Mouse (Mus musculus) cerebellum, adult 8-10 months (tissue): ENCODE data around the gene Hspb2.
A peak's percentile ranks its signal among the peaks of the same experiment; 100 is the strongest.

Experiments
- DNase-seq: peaks from one replicate; pipeline ENCODE4 v3.0.0; 2022

Gene Hspb2

DNA sequence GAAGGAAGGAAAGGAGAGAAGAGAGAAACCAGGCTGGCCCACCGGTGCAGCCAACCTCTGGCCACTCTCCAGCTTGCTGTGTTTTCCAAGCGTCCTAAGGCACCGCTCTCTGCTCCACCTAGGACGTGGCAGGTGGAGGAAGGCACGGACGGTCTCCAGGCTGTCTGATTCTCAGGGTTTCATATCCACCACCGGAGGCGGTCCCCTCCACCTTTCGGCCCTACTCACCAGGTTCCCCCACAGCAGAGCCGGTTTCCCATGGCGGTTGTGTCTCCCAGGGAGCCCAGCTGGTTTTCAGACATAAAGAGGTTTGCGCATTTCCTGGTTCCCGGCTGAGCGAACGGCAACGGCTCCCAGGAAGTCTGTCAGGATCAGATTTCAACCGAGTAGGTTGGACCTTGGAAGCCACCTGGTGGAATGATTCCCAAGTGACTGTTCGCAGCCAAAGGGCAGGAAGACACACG, 5.9 kb downstream of the Hspb2 start, which contains the start of gene 2310030G06Rik:
TSS of gene 2310030G06Rik (minus strand) at position 323 of the 464 bp plus-strand sequence.
- no peak for DNase-seq

DNA sequence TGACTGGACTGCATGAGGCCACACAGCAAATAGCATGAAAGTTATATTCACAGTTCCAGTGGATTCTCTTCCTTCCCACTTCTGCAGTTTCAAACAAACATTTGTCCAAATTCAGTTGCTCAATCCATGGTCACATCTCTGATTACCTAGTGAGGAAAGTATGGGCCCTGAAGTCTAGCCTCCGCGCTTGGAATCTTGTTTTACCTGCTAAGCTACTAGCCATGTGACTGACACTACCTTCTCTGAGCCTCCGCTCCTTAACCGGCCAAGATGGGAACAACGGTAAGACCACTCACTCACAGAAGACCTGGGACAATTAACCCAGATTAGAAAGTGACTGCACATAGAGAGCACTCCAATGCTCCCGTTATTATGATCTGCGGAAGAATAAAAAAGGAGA, 6.3 kb downstream of the Hspb2 start:
- DNase-seq = no peak

DNA sequence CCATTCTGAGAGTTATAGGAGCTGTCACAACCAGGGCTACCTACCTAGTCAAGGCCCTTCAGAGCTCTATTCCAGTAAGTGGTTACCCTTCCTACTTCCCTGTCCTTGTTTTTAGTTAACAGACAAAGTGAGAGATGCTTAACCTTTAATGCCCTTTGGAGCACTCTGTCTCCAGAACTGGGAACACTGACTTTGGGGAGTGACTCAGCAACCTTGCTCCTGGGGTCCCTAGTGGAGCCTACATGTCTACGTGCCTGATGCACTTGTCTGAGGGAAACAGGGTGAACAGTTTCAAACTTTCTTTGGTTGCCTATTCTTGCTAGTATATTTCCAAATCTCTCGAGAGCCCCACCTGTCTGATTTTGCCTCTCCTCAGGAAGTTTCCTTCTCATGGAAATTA, 9.4 kb downstream of the Hspb2 start:
- DNase-seq = no peak

DNA sequence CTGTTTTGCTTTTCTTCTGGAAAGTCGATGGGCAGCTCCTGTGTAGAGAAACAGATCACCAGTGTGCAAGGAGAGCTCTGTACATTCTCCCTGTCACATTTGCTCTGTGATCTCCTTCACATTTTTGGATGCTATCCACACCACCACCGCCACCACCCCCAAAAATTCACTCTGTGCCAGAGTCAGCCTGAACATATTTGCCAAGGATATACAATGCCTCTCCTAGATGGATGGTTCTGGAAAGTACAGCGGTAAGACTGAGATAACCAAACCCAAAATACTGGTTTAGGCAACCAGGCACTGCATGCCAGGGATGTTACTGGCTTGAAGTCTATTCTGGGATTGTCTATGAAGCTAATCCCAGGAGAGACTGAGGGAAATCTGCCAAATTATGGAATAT, 9.9 kb downstream of the Hspb2 start:
- no peak for DNase-seq

DNA sequence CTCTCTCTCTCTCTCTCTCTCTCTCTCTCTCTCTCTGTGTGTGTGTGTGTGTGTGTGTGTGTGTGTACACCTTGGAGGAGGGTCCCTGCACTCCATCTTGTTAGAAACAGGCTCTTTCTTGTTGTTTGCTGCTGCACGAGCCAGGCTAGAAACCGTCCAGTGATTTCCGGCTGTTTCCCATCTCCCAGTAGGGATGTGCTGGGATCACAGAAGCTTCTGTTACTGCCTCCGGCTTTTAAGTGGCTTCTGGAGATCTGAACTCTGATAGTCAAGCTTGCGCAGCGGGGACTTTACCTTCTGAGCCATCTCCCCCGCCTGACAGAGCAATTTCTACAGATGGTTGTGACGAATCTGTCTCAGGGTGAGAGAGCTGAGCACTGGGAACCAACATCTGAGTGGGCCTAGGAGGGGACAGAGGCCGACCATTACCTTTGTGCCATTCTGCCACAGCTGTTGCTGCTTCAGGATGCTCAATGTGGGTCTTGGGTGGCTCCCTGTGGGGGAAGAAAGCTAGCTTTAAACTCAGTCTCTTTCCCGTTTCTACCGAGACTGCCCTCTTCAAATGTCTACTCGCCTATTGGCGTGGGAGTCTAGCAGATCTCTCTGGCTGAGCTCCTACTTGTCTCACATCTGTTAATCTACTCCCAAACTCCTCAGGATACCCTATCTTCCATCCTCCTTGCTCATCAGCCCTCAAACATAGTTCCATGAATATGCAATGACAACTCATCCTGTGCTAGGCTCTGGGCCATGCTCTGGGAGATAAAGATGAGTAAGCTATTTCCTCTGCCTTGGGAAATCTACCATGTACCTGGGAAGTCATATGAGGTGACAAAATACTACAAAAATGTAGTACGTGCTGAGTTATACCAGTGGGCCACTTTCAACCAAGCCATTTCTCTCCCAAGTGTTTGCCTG, 11.0 kb downstream of the Hspb2 start:
- no peak for DNase-seq

DNA sequence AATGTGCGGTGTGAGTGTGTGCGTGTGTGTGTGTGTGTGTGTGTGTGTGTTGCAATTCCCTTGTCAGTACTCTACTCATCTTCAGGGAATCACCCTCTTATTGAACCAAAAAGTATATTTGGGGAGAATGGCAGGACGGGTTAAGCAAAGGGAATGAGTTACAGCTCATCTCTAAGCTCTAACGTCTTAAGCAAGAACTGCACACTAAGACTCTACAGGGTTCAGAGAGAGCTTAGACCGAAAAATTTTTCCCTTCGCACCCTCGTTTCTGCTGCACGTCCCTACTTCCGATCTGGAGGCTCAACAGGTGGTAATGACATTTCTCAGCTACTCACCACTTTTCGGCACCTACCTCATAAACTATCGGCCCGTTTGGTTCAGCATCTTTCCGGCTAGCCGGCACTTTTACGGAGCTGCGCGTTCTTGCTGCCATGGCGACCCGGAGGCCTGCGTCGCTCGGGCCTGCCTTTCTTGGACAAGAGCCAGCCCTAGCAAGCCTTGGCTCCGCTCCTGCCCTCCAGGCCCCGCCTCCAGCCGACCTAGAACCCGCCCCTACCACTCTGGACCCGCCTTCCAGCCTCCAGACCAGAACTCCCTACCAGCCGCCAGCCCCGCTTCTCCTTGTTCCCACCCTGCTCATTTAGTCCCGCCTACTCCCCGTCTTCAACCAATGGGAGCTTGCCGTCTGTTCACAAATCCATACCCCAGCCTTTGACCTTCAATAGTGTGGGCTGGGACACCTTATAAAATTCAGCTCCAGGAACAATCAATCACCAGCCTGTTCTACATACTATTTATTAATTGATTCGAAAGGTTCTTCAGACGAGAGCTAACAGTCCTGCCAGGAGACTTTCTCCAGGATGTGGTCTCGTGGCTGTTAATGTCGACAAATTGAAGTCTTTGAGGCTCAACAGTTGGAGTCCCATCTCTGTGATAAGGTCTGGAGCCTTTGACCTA, 13.0 kb downstream of the Hspb2 start, which contains the start of gene Dixdc1:
TSS of gene Dixdc1 (minus strand) at position 604 of the 957 bp plus-strand sequence.
- peak; percentile 82 for DNase-seq

DNA sequence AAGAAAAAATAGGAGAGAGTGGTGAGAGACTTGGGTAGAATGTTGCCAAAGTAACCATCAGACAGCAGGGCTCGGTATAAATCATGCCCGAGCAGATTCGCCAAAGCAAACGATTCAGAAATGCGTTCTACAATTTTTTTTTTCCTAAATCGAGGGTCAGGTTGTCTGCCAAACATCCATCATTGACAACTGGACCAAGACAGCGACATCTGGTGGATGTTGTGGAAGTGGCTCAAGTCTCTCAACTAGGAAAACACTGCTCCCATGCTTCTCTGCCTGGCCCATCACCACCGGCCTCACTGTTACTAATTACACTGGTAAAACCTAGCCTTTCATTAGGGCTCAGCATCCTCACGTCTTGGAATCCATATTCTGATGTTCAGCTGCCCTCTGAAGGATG, 17.2 kb downstream of the Hspb2 start:
- peak; percentile 66 for DNase-seq

DNA sequence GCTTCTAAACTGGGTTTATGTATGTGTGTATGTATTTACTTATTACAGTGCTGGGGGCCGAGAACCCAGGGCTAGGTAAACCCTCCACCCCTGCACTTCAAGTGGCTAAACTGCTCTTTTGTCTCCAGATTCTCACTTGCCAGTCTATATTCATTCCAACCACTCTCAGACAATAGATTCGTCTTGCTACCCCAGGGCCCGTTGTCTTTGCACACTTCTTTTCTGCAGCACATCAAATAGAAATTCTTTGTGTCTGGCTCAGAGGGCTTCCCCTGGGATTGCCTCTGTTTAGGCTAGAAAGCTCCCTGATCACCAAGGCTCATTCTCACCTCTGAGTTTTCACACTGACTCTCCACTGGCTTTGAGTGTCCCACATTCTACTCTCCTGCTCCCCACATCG, 19.6 kb downstream of the Hspb2 start:
- DNase-seq = no peak

DNA sequence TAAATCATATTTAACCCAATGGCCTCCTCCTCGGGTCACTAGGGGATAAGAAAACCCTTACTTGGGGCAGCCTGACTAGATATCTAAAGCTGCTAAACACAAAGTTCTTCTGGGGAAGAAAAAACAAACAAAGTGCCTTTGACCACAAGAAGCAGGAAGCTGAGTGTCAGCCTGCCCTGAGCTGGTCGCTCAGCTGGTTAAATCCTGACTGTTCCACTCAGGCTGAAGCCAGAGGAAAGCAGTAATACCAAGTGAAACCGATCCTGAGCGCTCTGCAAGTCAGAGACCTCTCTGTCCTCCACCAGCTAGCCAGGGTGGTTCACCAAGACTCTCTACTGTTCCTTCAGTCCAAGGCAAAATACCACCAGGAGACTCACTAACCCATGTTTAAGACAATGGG, 22.6 kb downstream of the Hspb2 start:
- no peak for DNase-seq

DNA sequence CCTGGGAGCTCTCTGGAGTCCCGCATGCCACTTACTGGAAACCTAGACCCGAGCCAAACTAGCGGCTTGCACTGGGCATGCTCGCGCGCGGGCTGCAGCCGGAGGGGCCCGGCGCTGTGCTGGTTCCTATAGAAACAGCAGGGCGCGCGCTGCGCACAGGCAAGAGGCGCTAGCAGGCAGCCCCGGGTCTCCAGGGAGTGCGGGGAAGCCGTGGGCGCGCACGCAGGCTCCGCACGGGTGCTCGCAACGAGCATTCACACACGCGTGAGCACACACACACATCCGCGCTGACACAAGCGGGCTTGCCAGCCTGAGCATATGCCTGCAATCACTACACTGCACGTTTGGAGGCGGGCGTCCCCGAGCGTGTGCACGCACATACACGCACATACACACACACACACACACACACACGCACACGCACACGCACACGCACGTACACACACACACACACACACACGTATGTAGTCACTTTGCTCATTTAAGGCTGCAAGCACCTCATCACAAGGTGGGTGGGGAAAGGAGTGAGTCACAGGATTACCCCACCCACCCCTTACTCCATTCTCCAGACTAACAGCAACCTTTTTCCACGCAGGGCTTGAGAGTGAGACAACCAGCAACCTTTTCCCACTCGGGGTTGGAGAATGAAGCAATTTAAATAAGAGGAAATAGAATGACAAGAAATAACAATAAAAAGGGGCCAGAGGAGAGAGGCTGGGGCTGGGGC, 24.1 kb downstream of the Hspb2 start:
- DNase-seq = peak; percentile 78

DNA sequence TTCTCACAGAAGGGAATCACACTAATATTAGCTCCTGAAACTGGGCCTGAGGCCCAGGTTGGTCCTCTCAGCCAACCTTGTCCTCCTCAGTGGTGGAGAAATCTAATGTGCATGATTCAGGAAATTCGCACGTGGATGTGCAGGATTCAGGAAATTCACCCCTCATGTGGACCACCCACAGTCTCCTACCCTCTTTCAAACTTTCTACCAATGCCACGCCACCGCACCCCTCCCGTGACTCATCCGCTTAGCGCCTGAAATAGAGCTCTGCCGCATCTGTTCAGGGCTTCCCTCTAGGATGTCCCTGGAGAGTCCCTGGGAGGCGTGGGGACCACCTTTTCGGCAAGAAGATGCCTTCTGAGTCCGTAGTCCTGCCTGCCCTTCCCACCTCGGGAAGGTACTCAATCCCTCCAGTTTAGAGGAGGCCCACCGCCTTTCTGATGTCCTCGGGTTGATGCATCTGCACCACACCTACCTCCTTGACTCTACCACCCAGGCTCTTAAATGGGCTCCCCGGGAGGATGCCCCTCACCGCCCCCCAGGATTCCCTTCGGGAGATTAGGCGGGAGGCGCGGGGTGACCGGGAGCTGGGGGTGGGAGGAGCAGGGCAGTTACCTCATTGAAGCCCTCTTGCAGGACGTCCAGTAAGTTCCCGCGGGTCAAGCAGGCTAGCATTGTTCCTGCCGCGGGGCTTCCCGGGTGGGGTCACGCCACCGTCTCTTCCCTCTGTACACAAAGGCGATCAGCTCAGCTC, 24.8 kb downstream of the Hspb2 start:
- DNase-seq = peak; percentile 64

DNA sequence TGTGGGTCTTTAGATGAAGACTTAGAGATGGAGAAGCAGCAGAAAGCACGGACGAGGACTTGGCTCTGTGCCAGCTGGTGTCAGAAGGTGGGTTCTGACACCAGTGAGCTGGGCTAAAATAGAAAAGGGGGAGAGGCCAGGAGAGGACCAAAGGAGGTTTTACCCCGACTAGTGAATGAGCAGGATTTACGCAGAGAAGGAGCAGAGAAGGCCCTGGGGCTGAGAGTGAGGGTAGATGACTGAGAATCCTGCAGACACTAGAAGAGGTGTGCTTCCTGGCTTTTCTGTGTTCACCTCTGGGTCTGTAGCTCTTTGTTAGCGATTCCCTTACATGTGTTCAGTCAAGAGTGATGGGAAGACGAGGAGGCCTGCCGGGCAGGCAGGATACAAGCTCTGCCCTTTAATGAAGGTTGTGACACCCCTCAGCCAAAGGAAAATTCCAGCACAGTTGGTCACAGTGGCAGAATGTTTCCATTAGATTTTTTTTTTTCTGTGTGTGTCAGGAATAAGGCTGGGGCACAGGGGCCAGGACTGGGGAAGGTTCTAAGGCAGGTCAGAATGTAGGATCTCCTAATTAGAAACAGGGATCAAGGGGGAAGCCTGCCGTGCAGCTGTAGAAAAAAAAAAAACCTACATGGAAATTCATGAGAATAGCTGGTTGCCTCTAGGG, 26.1 kb downstream of the Hspb2 start:
- DNase-seq = peak; percentile 50

DNA sequence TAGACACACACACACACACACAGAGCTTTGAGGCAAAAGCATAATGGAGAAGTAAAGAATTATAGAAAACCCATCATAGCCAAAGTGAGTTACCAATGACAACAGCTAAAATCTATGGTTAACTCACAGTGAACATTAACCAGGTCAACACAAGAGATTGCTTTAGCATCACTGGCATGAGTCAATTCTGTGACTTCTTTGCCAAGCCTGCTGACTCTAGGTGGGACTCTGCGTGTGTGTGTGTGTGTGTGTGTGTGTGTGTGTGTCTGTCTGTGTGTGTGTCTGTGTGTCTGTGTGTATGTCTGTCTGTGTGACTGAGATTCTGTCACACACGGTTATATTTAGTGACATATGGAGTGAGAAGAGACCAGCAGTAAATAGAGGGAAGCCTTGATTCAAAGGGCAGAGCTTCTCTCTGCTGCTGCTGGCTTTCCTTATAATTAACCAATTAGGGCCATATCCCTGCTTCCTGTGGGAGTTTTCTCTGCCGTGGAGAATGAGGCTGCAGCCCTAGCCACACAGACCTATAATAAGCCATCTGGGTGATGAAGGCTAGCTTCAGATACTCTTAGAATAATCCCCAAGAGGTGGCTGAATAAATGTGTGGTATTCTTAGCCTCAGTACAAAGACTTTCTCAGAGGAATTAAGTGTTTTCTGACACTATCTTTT, 27.4 kb downstream of the Hspb2 start:
- no peak for DNase-seq

DNA sequence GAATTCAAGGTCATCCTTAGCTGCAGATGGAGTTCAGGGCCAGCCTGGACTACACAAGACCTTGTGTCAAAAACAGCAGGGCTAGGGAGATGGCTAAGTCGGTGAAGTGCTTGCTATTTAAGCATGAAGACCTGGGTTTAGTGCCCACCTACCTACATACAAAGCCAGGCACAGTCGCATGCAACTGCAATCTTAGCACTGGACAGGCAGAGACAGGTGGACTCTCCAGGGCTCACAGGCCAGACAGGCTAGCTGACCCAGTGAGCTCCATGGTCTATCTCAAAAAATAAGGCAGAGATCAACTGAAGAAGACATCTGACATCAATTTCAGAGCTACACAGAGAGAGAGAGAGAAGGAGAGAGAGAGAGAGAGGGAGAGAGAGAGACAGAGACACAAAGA, 28.0 kb downstream of the Hspb2 start:
- no peak for DNase-seq

DNA sequence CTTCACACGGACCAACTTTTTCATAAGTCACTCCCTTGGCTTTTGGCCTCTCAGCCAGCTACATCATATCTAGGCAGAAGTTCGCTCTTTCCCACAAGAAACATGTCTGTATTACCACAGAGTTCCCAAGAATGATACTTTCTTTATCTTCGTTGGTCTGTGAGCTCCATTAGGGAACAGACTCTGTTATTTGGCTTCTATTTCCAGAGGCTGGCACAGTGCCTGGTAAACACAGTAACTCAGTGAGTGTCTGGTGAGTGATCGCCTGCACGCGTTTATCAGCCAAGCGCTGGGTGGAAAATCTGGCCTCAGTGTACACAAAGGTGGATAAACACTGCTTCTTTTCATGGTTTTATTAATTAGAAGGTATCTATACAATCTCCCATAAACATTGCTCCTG, 28.7 kb downstream of the Hspb2 start:
- peak; percentile 87 for DNase-seq

DNA sequence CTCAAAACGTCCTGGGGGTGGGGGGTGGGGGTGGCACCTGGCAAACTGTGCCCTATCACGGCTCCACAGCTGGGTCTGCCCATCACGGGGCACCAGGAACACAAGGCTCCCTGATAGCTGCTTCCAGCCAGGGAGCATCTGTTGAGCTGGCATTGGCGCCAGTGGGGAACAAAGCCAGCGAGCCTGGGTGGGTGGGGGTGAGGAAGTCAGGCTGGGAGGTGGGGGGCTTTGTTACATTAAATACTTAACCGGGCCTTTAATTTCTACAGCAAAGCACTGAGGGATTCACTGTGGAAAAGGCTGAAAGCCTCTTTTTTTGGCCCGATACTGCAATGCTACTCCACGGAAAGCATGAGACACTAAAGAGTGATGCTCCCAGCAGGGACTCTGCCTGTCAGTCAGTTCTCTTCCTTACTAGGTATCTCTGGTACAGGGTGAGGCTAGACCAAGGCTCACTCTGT, 29.7 kb downstream of the Hspb2 start:
- peak; percentile 55 for DNase-seq

DNA sequence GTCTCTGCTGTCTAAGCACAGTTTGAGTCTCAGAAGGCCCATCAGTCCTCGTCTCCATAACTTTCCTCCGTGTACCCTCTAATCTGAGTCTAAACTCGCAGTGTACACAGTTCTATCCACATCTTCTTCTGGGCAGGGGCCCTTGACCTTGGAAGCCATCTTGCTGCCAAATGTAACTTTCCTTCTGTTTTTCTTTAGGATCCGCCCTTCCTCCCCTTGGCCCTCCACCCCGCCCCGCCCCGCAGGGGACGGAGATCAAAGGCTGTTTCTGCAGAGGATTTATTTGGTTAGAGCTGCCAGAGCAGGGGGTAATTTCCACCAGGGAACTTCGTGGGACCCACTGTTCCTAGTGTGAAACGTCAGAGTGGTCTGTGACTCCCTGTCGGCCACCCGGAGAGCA, 31.1 kb downstream of the Hspb2 start:
- DNase-seq = no peak

DNA sequence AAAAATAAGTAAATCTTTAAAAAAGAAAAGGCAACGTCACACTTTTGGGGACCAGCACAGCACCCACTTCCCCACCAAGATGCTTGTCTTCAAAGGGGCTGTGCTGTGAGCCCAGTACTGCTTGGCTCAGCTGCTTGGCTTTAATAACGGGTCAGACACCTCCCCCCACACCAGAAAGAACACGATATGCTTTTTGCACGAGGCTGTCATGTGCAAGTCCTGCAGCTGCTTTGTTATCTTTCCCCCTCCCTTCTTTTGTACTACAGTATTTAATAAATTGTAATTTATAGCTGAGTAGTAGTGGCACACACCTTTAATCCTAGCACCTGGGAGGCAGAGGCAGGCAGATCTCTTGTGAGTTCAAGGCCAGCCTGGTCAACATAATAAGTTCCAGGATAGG, 33.3 kb downstream of the Hspb2 start:
- no peak for DNase-seq

DNA sequence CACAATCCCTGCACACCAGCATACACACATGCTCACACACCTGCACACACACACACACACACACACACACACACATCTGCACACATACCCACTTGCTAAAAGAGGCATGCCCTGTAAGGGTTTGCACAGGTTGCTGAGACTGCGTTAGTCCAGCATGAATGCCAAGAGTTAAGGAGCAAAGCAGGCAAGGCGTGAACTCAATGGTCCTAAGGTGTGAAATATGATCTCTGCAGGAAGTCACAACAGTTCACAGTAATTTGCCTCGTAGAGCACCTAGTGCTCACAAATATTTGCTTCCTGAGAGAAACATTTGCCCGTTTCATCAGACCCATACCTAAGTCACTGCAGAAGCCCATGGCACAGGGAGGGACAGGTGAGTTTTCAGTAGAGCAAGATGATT, 38.0 kb downstream of the Hspb2 start:
- no peak for DNase-seq

DNA sequence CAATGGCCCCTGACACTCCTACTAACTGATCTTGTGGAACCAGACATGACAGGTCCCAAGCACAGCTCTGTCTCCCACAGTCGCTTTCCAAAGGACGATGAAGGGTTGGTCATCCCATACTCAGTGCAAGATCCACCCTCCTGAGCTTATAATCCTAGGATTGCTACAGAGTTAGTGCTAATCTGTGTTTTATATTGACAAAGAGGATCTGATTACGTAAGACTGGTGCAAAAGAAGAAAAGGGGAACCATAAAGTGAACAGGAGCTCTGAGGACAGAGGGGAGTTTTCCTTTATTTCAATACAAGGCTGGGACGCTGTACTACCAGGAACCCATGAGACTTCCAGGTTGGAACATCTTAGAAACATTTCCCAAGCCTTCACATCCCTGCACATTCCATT, 40.8 kb downstream of the Hspb2 start:
- DNase-seq = no peak

DNA sequence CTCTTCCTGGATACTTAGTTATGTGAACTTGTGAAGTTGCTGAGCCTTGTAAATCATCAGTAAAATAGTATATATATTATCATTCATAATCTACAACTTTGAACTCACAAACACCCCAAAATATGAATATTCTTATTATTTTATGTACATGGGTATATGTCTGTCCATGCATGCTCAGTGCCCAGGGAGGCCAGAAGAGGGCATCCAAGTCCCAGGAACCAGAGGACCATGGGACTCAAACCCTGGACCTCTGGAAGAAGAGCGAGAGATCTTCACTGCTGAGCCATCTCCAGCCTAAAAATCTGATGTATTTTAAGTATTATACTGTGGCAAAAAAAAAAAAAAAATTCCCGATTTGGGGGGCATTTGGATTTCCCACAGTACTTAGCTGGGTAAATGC, 43.0 kb downstream of the Hspb2 start:
- DNase-seq = no peak
